In the genomic region with DNA sequence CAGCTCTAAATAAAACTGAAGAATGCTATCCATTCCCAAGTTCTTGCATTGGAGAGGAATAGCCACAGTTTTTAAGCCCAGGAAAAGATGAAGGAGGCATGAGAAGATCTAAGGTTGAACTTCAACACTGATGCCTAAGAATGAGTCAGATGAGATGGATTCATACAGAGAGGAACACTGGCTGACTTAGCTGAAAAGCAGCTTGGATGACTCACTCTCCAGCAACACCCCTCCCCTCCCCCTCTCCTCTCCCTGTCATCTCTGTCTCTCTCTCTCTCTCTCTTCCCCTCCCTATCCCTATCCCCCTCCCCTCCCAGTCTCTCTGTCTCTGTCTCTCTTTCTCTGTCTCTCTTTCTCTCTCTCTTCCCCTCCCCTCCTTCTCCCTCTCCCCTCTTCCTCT, we compare ENCODE assay signal across 18 mouse cellular contexts.
DNase-seq lines count a peak whose midpoint lies in the region; ATAC-seq lines count a peak whose summit lies in the region.
"Had no signal": no experiment of that assay in that cellular context is flagged by ENCODE, and none has a peak within 500 bp of the region (broad histone marks: within the 10 kb centered on the region; RNA-seq: fewer than 3 reads in every experiment).

No protein-coding gene starts in this region.

- H3K4me3 ChIP-seq in forebrain, embryonic 13.5 days, result no peak overlapping the region
- H3K4me3 ChIP-seq: erythroblast, embryonic 14.5 days; heart, embryonic 12.5 days; hindbrain, embryonic 13.5 days; limb, embryonic 10.5 days; liver, embryonic 15.5 days; neural tube, embryonic 12.5 days had no signal

- ATAC-seq in forebrain, embryonic 13.5 days, result no peak
- ATAC-seq in megakaryocyte-erythroid progenitor cell, adult 5-6 weeks (replicated peaks; ENCODE audit: low FRiP score, low TSS enrichment, poor library complexity, severe bottlenecking), result no peak

- no peaks in the 10 kb centered on the region; the same call in 1 of the 2 replicates for H3K27me3 ChIP-seq in forebrain, embryonic 13.5 days
- H3K27me3 ChIP-seq: heart, embryonic 12.5 days; hindbrain, embryonic 13.5 days; liver, embryonic 15.5 days; neural tube, embryonic 12.5 days had no signal

- no peak overlapping the region for H3K9ac ChIP-seq in forebrain, embryonic 13.5 days
- H3K9ac ChIP-seq: heart, embryonic 12.5 days; hindbrain, embryonic 13.5 days; liver, embryonic 15.5 days; neural tube, embryonic 12.5 days had no signal

- no peak overlapping the region for H3K4me2 ChIP-seq in forebrain, embryonic 13.5 days
- H3K4me2 ChIP-seq: heart, embryonic 12.5 days; hindbrain, embryonic 13.5 days; liver, embryonic 15.5 days; neural tube, embryonic 12.5 days had no signal

- H3K27ac ChIP-seq in forebrain, embryonic 13.5 days, result no peak overlapping the region
- H3K27ac ChIP-seq: hindbrain, embryonic 13.5 days; limb, embryonic 10.5 days; liver, embryonic 15.5 days; neural tube, embryonic 12.5 days had no signal

- peak; percentile 39 for DNase-seq in kidney, postnatal 10 days
- DNase-seq in kidney, adult 9 months, result no peak
- peak; percentile 52 for DNase-seq in urinary bladder, postnatal 14 days (ENCODE audit: low spot score)
- DNase-seq in urinary bladder, adult 2 months (ENCODE audit: low spot score), result no peak
- DNase-seq in frontal cortex, adult 2 months (ENCODE audit: extremely low spot score in 1 of 2, low spot score in 1 of 2), result peak; percentile 8 to 72
- peak; percentile 16 to 21 for DNase-seq in right cerebral cortex, postnatal 36 days (ENCODE audit: low spot score in 2 of 2)
- DNase-seq: kidney, adult 8-10 months; midbrain, embryonic 14.5 days; retina, postnatal 1 day; thymus, postnatal 14 days had no signal

- H3K36me3 ChIP-seq in forebrain, embryonic 13.5 days (ENCODE audit: poor library complexity, severe bottlenecking), result no peaks in the 10 kb centered on the region
- H3K36me3 ChIP-seq: heart, embryonic 12.5 days; hindbrain, embryonic 13.5 days; limb, embryonic 10.5 days; liver, embryonic 15.5 days; neural tube, embryonic 12.5 days had no signal

- H3K9me3 ChIP-seq in forebrain, embryonic 13.5 days (replicated peaks), result no peaks in the 10 kb centered on the region
- H3K9me3 ChIP-seq: heart, embryonic 12.5 days; hindbrain, embryonic 13.5 days; limb, embryonic 10.5 days; liver, embryonic 15.5 days; neural tube, embryonic 12.5 days had no signal

- peaks cover 6% of the 10 kb centered on the region for H3K4me1 ChIP-seq in forebrain, embryonic 13.5 days
- H3K4me1 ChIP-seq: limb, embryonic 10.5 days; liver, embryonic 15.5 days had no signal

Comparison
In these comparisons a context has a peak if more than half of its experiments do, and no peak if none do; other contexts are left out.
1. DNase-seq: peak in kidney, postnatal 10 days (single experiment), urinary bladder, postnatal 14 days (single experiment), frontal cortex, adult 2 months (2 of 2) and right cerebral cortex, postnatal 36 days (2 of 2); none in kidney, adult 9 months (single experiment) and urinary bladder, adult 2 months (single experiment).